Mouse (Mus musculus): ENCODE measurements around the gene Tcf7.

Gene Tcf7

GRCm38 (mm10) chr11:52283596-52284571 lies 1.1 kb upstream of the Tcf7 start:
- DNase-seq, result peak; percentile 72 to 83

- peak; percentile 85 to 90 for DNase-seq
Measured at GRCm38 (mm10) chr11:52282420-52282773, 417 bp downstream of the Tcf7 start.

- DNase-seq, result peak in 1 of 2 experiments; percentile 68
Measured at GRCm38 (mm10) chr11:52281568-52282328, 1.1 kb downstream of the Tcf7 start.

GRCm38 (mm10) chr11:52280566-52281455 lies 2.0 kb downstream of the Tcf7 start:
- DNase-seq, result peak; percentile 67 to 70

GRCm38 (mm10) chr11:52279611-52280145 lies 3.1 kb downstream of the Tcf7 start:
- peak; percentile 63 to 65 for DNase-seq

- peak; percentile 59 to 61 for DNase-seq
Measured at GRCm38 (mm10) chr11:52278991-52279390, 3.8 kb downstream of the Tcf7 start.

- peak; percentile 55 to 62 for DNase-seq
Measured at GRCm38 (mm10) chr11:52278164-52278563, 4.7 kb downstream of the Tcf7 start.

GRCm38 (mm10) chr11:52277433-52278150 lies 5.2 kb downstream of the Tcf7 start:
- DNase-seq, result peak; percentile 50 to 57

GRCm38 (mm10) chr11:52276961-52277391 lies 5.8 kb downstream of the Tcf7 start:
- peak; percentile 59 to 62 for DNase-seq

GRCm38 (mm10) chr11:52275774-52276555 lies 6.8 kb downstream of the Tcf7 start:
- no peak for DNase-seq

- peak; percentile 82 to 89 for DNase-seq
Measured at GRCm38 (mm10) chr11:52275366-52275765, 7.4 kb downstream of the Tcf7 start.

- DNase-seq, result peak; percentile 79 to 86
Measured at GRCm38 (mm10) chr11:52274456-52275112, 8.2 kb downstream of the Tcf7 start.

GRCm38 (mm10) chr11:52273942-52274330 lies 8.9 kb downstream of the Tcf7 start:
- DNase-seq, result no peak

GRCm38 (mm10) chr11:52273183-52273941 lies 9.5 kb downstream of the Tcf7 start:
- DNase-seq, result peak; percentile 52 to 61

GRCm38 (mm10) chr11:52272619-52273018 lies 10.2 kb downstream of the Tcf7 start:
- DNase-seq, result peak; percentile 30 to 47

GRCm38 (mm10) chr11:52271765-52272495 lies 10.9 kb downstream of the Tcf7 start:
- DNase-seq, result peak; percentile 29 to 55

GRCm38 (mm10) chr11:52269841-52270240 lies 13.0 kb downstream of the Tcf7 start:
- DNase-seq, result peak; percentile 13 to 25

GRCm38 (mm10) chr11:52268104-52268835 lies 14.5 kb downstream of the Tcf7 start:
- peak; percentile 82 to 90 for DNase-seq
